Mouse (Mus musculus): ENCODE data around the gene Casp8ap2.

Casp8ap2 gene

DNA sequence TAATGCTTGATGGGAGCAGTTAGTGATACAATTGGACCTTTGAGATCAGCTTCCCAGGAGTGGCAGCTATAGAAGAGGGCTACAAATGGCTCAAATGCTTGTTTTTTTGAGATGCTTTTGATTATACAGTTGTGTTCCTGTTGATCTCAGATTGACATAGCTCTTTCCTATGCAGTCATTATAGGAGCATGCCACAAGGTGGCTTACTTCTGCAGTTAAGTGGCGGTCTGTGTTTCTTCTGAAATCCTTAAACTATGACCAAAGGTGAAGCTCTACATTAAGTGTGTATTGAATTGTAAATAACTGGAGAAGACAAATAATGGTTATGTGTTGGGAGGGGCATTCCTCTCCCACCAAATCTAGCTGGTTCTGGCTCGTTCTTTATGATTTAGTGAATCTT lies 54.6 kb downstream of the Casp8ap2 start:
- DNase-seq, result no peak

- DNase-seq, result no peak
Measured at GRCm38 (mm10) chr4:32674025-32674424, 58.8 kb downstream of the Casp8ap2 start.

DNA sequence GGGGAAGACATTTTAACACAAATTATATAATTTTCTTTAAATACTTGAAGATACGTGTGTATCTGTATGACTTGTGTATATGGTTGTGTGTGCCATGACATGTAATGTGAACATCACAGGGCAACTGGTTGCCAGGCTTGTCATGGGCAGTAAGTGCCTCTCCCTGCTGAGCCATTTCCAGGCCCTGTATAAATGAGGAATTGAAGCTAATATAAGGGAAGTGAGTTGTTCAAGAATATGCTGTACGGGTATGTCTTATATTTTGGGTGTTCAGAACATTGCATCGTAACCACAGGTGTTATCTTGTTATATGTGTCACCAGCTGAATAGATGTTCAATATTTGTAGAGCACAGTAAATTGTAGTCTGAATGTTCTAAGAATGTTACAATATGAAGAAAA lies 62.2 kb downstream of the Casp8ap2 start:
- DNase-seq, result no peak

DNA sequence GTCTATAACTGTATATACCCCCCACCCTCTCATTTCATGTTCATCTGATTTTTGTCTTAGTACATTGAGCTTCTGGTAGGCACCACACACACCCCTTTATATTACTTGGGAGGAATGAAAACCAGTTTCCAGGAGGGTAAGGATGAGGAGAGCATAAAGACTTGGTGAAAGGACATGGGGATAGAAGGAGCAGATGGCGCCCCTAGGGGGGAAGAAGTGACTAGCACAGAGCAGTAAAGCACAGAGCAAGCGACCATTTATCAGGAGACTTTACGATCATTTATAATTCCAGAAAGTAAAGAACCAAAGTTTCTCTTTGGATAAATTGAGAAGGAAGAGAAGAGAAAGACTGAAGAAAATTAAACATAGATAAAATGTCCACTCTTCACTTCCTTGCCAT lies 65.6 kb downstream of the Casp8ap2 start:
- DNase-seq, result peak; percentile 11 to 15

DNA sequence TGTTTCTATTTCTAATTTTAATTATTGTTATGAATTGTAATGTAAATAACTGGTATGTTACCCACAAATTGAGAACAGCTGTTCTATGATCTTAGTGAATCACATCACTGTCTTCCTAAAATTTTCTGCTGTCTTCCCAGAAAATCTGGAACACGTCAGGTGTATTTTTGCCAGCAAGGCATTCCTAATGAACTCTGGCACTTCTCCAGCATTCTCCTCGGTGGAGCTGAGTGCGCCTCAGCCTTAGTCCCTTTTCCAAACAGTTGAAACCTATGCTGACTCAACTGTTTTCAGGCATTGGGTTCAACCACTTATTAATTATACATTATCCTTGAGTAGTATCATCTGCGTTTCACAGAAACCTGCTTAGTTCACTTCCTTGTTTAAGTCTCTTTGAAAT lies 67.2 kb downstream of the Casp8ap2 start:
- no peak for DNase-seq

DNA sequence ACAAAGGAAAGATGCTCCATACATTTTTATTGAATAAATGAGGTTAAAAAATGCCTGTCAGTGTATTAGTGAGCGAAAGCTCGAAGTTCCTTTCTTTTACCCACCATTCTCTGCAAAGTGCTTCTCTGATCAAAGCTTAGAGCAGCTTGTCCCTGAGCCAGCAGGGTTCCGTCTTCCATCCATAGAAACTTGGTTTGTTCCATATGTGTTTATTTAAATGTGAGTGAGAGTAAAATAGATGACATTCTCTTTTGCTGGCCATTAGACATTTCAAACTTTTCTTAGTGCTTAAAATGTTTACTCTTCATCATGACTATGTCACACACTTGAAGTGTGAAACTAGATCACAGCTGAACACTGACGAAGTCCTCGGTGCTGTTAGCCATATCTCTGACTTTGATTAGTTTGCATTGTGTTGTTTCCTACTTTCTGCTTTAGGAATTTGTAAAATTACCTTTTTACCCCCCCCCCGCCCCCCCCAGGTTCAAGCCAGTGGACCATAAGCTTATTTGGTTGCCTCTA lies 67.9 kb downstream of the Casp8ap2 start:
- DNase-seq, result no peak
